Mouse (Mus musculus) large intestine, adult 2 months (tissue): ENCODE results near the gene Kynu. TPM values are rescaled to one million over a fixed set of nuclear protein-coding genes. Genes with fewer than 3 reads are reported as not detected.

Experiments used
- DNase-seq: peaks from one replicate; pipeline ENCODE4 v3.0.0-alpha.2; 2012; ENCODE audit warnings: low read depth, low spot score
- WGBS: fragments of 180-500 bp; shearing (Covaris S2); methylation state at CpG from one replicate; pipeline ENCODE4 v1.1.7; 2018; 5-methylcytosine and 5-hydroxymethylcytosine counted together
- polyA plus RNA-seq: library from polyadenylated mRNA; depleted of rRNA; stranded (reverse); fragments of >200 nt; gene quantifications from 2 replicates; pipeline ENCODE4 v1.2.3, GENCODE M21; 2012; rRNA removed

Kynu gene
- polyA plus RNA-seq: 0.99 and 1.1 TPM in 2 replicates

DNA sequence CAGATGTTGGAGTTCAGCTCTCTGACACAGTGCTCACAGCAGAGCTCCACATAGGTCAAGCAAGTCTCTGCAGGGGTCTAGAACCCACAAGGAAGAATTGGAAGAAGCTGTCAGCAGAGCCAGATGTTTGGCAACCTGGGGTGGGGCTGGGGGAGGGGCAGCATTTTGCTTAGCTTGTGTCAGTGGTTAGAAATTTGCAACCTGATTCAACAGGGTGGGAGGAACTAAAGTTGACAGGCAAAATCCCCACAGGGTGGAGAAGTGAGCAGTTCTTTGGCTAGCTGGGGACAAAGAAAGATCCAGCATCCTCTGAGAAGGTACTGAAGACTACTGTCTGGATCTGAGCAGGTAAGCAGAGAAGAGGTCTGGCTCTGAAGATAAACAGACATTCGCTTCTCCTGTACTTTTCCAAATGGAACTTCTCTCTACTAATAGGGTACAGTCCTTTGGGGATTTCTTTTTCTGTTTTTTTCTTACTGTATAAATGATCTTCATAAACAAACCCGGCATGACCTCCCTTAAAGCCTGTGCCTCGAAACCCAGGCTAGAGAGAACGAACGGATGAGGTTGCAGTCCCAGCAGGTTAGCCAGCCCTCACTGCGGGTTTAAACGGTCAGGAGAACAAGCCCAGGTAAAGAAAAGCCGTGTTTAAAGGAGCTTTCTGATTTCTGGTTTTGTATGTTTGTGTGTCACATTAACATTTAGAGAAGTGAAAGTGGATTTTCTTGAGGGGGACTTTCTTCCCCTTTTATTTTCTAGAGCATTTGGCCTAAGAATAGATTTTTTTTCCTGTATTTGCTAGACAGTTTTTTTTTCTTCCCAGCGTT, at the start of gene Kynu:
Kynu (plus strand) TSS at position 268 of the 827 bp plus-strand sequence.
- DNase-seq: no peak
- WGBS: 11% methylated on average over 9 of the region's 9 CpGs

DNA sequence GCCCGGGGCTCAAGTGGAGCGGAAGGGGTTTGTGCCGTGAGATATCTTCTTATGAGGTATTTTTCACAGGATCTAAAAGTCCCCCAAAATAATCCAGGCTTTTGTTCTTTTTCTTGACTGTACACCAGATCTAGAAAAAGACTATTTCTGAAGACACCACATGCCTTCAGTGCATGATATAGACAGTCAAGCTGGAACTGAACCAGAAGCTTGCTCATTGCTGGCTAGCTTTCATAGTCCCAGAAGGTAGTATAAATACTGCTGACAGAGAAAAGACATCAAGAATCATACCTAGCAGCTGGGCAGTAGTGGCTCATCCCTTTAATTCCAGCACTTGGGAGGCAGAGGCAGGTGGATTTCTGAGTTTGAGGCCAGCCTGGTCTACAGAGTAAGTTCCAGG, 48.9 kb upstream of the Kynu start:
- WGBS: 97% methylated on average over 3 of the region's 3 CpGs
- DNase-seq: no peak

GRCm38 (mm10) chr2:43513852-43514251, 41.3 kb upstream of the Kynu start:
- DNase-seq: no peak
- 38% methylated on average over 7 of the region's 7 CpGs for WGBS

- no peak for DNase-seq
- 39% methylated on average over 2 of the region's 2 CpGs for WGBS
Observed at GRCm38 (mm10) chr2:43534417-43534816, 20.7 kb upstream of the Kynu start.

GRCm38 (mm10) chr2:43542615-43543014, 12.5 kb upstream of the Kynu start:
- DNase-seq: no peak
- 79% methylated on average over 3 of the region's 3 CpGs for WGBS

DNA sequence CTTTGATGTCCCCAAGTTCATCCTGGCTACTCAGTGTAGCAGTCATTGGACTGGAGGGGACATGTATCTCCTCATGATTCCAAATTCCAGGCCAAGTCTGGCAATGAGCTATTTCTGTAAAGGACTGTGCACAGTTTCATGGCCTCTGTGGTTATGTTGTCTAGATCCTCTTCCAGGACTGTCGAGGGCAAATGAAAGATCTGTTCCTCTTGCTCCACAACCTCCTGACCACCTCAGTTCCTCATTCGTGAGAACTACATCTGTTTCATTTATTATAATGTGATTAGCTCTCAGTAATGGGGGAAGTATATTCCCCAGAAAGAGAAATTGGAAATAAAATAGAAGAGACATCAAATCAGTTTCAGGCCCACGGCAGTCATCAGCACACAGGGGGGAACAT, 9.5 kb upstream of the Kynu start:
- 64% methylated on average over 3 of the region's 3 CpGs for WGBS
- DNase-seq: no peak

- 82% methylated on average over 1 of the region's 1 CpGs for WGBS
- no peak for DNase-seq
Observed at GRCm38 (mm10) chr2:43546448-43546847, 8.7 kb upstream of the Kynu start.

- no peak for DNase-seq
- WGBS: 85% methylated on average over 4 of the region's 4 CpGs
Observed at GRCm38 (mm10) chr2:43554216-43554615, 913 bp upstream of the Kynu start.

DNA sequence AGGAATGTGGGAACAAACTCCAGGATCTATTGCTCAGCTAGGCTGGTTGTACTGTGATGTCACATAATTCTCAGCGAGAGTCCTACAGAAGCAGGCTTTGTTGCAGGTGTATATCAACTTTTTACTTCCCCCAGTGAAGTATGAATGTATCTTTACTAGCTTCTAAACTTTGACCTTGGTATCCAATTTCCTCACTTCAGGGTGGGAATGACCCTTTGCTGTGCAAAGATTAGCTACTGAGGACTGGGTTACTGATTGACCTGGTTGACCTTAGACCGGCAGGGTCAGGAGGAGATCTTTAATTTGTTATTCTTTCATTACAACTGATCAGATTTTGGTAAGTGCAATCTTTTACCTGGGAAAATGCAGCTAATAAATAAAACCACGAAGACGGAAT, 758 bp downstream of the Kynu start:
- 32% methylated on average over 4 of the region's 4 CpGs for whole genome bisulfite sequencing
- DNase-seq: no peak

DNA sequence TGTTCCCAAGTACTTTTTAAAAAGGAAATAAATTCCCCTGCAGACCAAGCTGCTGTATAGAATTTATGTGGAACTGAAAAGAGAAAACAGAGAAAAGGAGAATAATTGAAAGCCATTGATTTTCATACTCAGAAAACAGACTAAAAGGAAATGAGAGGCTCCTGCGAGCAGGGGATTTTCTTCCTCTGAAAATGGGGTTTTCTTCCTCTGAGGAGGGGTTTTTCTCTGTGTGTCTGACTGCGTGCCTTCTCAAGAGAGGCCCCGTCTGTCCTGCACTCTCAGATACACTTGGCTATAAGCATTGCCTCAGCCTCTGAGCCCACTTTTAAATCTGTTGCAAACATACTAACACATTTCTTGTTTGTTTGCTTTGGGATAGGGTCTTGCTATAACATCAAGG, 1.9 kb downstream of the Kynu start:
- 83% methylated on average over 3 of the region's 3 CpGs for WGBS
- DNase-seq: no peak

GRCm38 (mm10) chr2:43561209-43561608, 6.1 kb downstream of the Kynu start:
- no peak for DNase-seq
- WGBS: 73% methylated on average over 3 of the region's 3 CpGs

- DNase-seq: no peak
- WGBS: 68% methylated on average over 9 of the region's 9 CpGs
Observed at GRCm38 (mm10) chr2:43562779-43563178, 7.7 kb downstream of the Kynu start.

DNA sequence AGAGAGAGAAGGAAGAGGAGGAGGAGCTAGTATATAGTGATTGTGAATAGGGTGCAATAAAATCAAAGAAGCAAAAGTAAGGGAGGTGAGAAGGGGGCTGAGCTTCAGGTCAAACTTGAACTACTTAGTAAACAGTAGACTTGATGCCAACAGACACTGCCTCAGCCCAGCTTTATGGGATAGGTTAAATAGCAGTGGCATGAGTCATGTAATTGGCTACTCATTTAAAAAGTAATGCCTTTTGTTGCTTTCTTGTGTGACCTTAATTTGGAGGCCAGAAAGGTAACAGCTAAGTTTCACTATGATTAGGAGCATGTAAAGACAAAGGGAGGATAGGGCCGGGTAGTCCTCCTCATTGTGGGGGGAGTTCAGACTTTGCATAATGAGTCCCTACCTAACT, 13.3 kb downstream of the Kynu start:
- WGBS: 31% methylated on average over 1 of the region's 1 CpGs
- no peak for DNase-seq

DNA sequence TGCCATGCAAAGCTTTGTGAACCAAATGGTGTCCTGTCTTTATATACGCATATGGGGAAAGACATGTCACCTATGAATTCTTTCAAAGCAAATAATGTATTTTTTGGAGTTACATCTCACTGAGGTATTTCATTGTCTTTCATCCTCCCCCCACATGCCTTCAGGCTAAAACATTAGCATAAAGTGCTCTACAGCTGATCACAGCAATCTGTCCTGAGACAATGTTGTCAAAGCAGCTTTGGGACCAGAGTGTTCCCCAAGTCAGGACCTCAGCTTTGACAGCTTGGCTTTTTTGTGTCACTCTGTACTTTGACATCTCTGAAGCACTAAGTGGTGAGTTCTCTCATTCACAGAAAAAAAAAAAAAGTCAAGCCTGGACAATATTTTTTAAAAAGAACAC, 18.4 kb downstream of the Kynu start:
- 91% methylated on average over 1 of the region's 1 CpGs for WGBS
- no peak for DNase-seq

GRCm38 (mm10) chr2:43583243-43583812, 28.2 kb downstream of the Kynu start:
- DNase-seq: no peak
- 71% methylated on average over 8 of the region's 8 CpGs for WGBS

DNA sequence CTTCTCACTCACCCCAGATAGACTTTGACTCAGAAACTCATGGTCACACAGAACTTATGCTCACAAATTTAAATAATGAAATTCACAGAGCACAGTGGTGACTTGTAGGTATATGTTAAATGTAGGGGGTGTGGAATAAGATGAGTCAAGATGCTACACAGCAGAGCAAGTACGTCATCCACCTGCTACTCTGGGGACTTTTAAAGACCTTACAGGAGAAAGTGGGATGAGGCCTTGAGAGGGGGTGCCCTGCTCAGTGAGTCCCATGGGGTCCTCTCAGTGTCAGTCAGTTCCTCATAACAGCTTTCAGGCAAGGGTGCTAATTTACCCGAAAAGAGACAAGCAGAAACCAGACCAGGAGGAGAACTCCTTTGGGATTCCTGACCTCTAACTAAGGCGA, 30.4 kb downstream of the Kynu start:
- WGBS: 81% methylated on average over 3 of the region's 3 CpGs
- DNase-seq: no peak

- DNase-seq: no peak
- 66% methylated on average over 2 of the region's 2 CpGs for WGBS
Observed at GRCm38 (mm10) chr2:43587832-43588231, 32.7 kb downstream of the Kynu start.

DNA sequence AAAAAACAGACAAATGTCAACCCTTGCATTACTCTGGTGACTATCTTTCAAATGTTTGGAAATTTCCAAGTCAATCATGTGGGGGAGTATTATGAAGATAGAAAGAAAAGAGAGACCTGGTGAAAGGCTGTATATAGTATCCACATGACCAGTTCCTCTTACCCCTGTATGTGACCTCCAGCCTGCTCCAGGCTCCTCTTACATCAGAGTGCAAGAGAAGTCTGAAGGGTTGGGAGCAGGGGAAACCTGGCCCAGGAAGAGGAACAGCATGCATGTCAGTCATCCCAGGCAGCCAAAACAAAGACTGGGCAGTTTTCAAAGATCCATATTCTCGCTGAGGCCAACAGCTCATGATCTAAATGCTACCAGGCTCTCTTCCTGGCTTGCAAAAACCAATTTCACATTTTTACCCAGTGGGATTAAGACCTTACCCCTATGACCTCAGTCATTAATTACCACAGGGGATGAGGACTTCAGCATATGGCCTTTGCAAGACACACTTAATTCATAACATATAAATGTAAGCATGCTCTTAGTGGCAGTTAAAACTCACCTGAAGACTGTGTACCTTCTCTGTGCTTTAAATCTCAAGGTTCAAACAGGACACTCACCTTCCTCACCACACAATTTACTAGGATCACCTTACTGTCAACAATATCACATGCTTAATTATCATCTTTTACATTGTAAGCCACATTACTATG, 37.0 kb downstream of the Kynu start:
- DNase-seq: no peak
- WGBS: 76% methylated on average over 1 of the region's 1 CpGs

GRCm38 (mm10) chr2:43613571-43613970, 58.4 kb downstream of the Kynu start:
- 12% methylated on average over 6 of the region's 6 CpGs for WGBS
- DNase-seq: no peak

- no peak for DNase-seq
Observed at GRCm38 (mm10) chr2:43621140-43621539, 66.0 kb downstream of the Kynu start.

GRCm38 (mm10) chr2:43622844-43623243, 67.7 kb downstream of the Kynu start:
- DNase-seq: no peak
- WGBS: 0% methylated on average over 1 of the region's 1 CpGs
